Comparison of ENCODE assay signal across 17 mouse cellular contexts in the genomic region with DNA sequence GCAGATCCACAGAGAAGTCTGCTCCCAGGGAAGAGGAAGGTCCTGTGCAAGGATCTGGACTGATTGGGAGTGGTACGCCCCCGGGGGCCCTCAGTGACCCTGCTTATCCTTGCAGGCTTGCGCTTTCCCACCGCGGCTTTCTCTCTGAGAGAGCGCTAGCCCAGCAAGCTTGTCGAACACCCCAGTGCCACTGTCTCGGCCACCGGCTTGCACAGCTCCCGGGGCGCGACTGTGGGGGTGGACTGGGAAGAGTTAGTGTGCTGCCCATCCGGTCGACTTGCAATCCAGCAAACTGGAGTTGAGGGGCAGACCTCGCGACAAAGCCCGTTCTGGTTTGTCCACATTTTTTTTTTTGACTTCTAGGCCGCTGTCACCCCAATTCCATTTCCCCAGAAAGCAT. TPM values are rescaled to one million over a fixed set of nuclear protein-coding genes. Genes with fewer than 3 reads are reported as not detected.
DNase-seq lines count a peak whose midpoint lies in the region; ATAC-seq and TF ChIP-seq lines count a peak whose summit lies in the region.
"Had no signal": no experiment of that assay in that cellular context is flagged by ENCODE, and none has a peak within 500 bp of the region (broad histone marks: within the 10 kb centered on the region; RNA-seq: fewer than 3 reads in every experiment).

No protein-coding gene starts in this region.

- no peaks in the 10 kb centered on the region for H3K36me3 ChIP-seq in heart, embryonic 13.5 days
- no peaks in the 10 kb centered on the region for H3K36me3 ChIP-seq in embryonic facial prominence, embryonic 13.5 days
- no peaks in the 10 kb centered on the region for H3K36me3 ChIP-seq in hindbrain, embryonic 14.5 days (replicated peaks; ENCODE audit: control insufficient read depth, insufficient read depth)
- no peaks in the 10 kb centered on the region for H3K36me3 ChIP-seq in midbrain, postnatal 0 days (ENCODE audit: insufficient read depth, low read length)
- H3K36me3 ChIP-seq: liver, embryonic 15.5 days had no signal

- intact Hi-C loops in heart, postnatal 10 days (cut with DNase I): no loop called here

- peak overlapping the region; percentile 16 for H3K4me3 ChIP-seq in heart, embryonic 13.5 days
- H3K4me3 ChIP-seq in embryonic facial prominence, embryonic 13.5 days: no peak overlapping the region
- no peak overlapping the region for H3K4me3 ChIP-seq in hindbrain, embryonic 14.5 days (replicated peaks; ENCODE audit: low read length)
- H3K4me3 ChIP-seq in midbrain, postnatal 0 days (ENCODE audit: low read depth, low read length): no peak overlapping the region
- H3K4me3 ChIP-seq: liver, embryonic 15.5 days had no signal

- TF ChIP-seq CTCF in midbrain, postnatal 0 days (IDR thresholded peaks at IDR 0.05): no peak

- H3K9me3 ChIP-seq in heart, embryonic 13.5 days: no peaks in the 10 kb centered on the region
- no peaks in the 10 kb centered on the region for H3K9me3 ChIP-seq in embryonic facial prominence, embryonic 13.5 days
- no peaks in the 10 kb centered on the region for H3K9me3 ChIP-seq in hindbrain, embryonic 14.5 days (ENCODE audit: control insufficient read depth, low read length)
- H3K9me3 ChIP-seq in midbrain, postnatal 0 days (ENCODE audit: low read length): no peaks in the 10 kb centered on the region
- H3K9me3 ChIP-seq: liver, embryonic 15.5 days had no signal

- 13% methylated on average over 18 of the region's 18 CpGs for WGBS in heart, embryonic 13.5 days
- 15% methylated on average over 18 of the region's 18 CpGs for WGBS in embryonic facial prominence, embryonic 13.5 days
- WGBS in hindbrain, embryonic 14.5 days: 13% methylated on average over 18 of the region's 18 CpGs
- WGBS in midbrain, postnatal 0 days: 23% methylated on average over 15 of the region's 18 CpGs

- H3K4me1 ChIP-seq in heart, embryonic 13.5 days: no peaks in the 10 kb centered on the region
- H3K4me1 ChIP-seq in embryonic facial prominence, embryonic 13.5 days: peaks cover 6% of the 10 kb centered on the region; the same call in 1 of the 2 replicates
- no peaks in the 10 kb centered on the region for H3K4me1 ChIP-seq in hindbrain, embryonic 14.5 days (replicated peaks; ENCODE audit: control insufficient read depth, insufficient read depth, low read length)
- no peaks in the 10 kb centered on the region for H3K4me1 ChIP-seq in midbrain, postnatal 0 days (ENCODE audit: insufficient read depth, low read length)
- H3K4me1 ChIP-seq: liver, embryonic 15.5 days had no signal

- peaks cover 77% of the 10 kb centered on the region for H3K27me3 ChIP-seq in heart, embryonic 13.5 days (replicated peaks)
- peaks cover 89% of the 10 kb centered on the region for H3K27me3 ChIP-seq in embryonic facial prominence, embryonic 13.5 days
- H3K27me3 ChIP-seq in hindbrain, embryonic 14.5 days (ENCODE audit: control insufficient read depth, insufficient read depth, low read length): peaks cover 21% of the 10 kb centered on the region
- H3K27me3 ChIP-seq in midbrain, postnatal 0 days (ENCODE audit: insufficient read depth, low read length): no peaks in the 10 kb centered on the region

- no peak overlapping the region for H3K9ac ChIP-seq in heart, embryonic 13.5 days
- no peak overlapping the region for H3K9ac ChIP-seq in embryonic facial prominence, embryonic 13.5 days
- no peak overlapping the region for H3K9ac ChIP-seq in hindbrain, embryonic 14.5 days
- H3K9ac ChIP-seq in midbrain, postnatal 0 days (replicated peaks; ENCODE audit: low read length, poor library complexity, severe bottlenecking): no peak overlapping the region
- H3K9ac ChIP-seq: liver, embryonic 15.5 days had no signal

- peak overlapping the region; percentile 48 for H3K4me2 ChIP-seq in heart, embryonic 13.5 days
- peak overlapping the region; percentile 11; the same call in 1 of the 2 replicates for H3K4me2 ChIP-seq in embryonic facial prominence, embryonic 13.5 days
- H3K4me2 ChIP-seq in hindbrain, embryonic 14.5 days (replicated peaks): peak overlapping the region; percentile 15
- H3K4me2 ChIP-seq in midbrain, postnatal 0 days (ENCODE audit: low read depth, low read length, poor library complexity, severe bottlenecking): peak overlapping the region; percentile 18; the same call in 1 of the 2 replicates
- H3K4me2 ChIP-seq: liver, embryonic 15.5 days had no signal

- no peak for ATAC-seq in heart, embryonic 13.5 days (ENCODE audit: extremely low read depth, insufficient number of reproducible peaks, low FRiP score, low TSS enrichment)
- ATAC-seq in embryonic facial prominence, embryonic 13.5 days (ENCODE audit: insufficient number of reproducible peaks, insufficient read depth, low FRiP score, low TSS enrichment, low read depth): no peak
- ATAC-seq in hindbrain, embryonic 14.5 days (ENCODE audit: low FRiP score): no peak
- no peak for ATAC-seq in midbrain, postnatal 0 days (ENCODE audit: low FRiP score)
- ATAC-seq in erythroblast, adult 5-6 weeks (replicated peaks; ENCODE audit: low FRiP score, poor library complexity, severe bottlenecking): no peak

- no peak overlapping the region for H3K27ac ChIP-seq in heart, embryonic 13.5 days (replicated peaks)
- no peak overlapping the region for H3K27ac ChIP-seq in embryonic facial prominence, embryonic 13.5 days
- no peak overlapping the region for H3K27ac ChIP-seq in hindbrain, embryonic 14.5 days
- no peak overlapping the region for H3K27ac ChIP-seq in midbrain, postnatal 0 days (ENCODE audit: low read depth, low read length)
- H3K27ac ChIP-seq: liver, embryonic 15.5 days had no signal

- DNase-seq in heart, postnatal 10 days: no peak
- no peak for DNase-seq in hindbrain, embryonic 14.5 days (ENCODE audit: low spot score)
- no peak for DNase-seq in midbrain, postnatal 0 days (ENCODE audit: low spot score)
- no peak for DNase-seq in kidney, adult 18-20 months
- no peak for DNase-seq in right cerebral cortex, adult 18-20 months
- DNase-seq: adrenal gland, adult 8-10 months; cerebellum, adult 11 months; kidney, postnatal 25 days; thymus, adult 2 months had no signal

RNA-seq across cellular contexts. Expression of gene Sox3, which starts 5.4 kb away (rescaled TPM):
- 0.29 and 0.56 TPM in 2 replicates for polyA plus RNA-seq in heart, embryonic 13.5 days (2015; fragmentation: Nextera tagmentation; extraction: Ambion mirVana)
- total RNA-seq in heart, postnatal 10 days (2021): not detected
- polyA plus RNA-seq in embryonic facial prominence, embryonic 13.5 days (2015; fragmentation: Nextera tagmentation; extraction: Ambion mirVana): 0.10 and 0.17 TPM in 2 replicates
- 1.2 and 1.3 TPM in 2 replicates for polyA plus RNA-seq in hindbrain, embryonic 14.5 days (2014; fragmentation: Nextera tagmentation; extraction: Ambion mirVana)
- 6.7 and 7.9 TPM in 2 replicates for total RNA-seq in midbrain, postnatal 0 days (2014; rRNA removed)
- polyA plus RNA-seq in midbrain, postnatal 0 days (2015; fragmentation: Nextera tagmentation; extraction: Ambion mirVana): 2.0 and 2.1 TPM in 2 replicates
- not detected in 2 replicates for total RNA-seq in erythroblast, adult 5-6 weeks (2015; ENCODE audit: low replicate concordance)
- not detected in 2 replicates for total RNA-seq in erythroblast, adult 5-6 weeks (2017; ENCODE audit: low replicate concordance)
- total RNA-seq: adrenal gland, adult 8-10 months; hematopoietic stem cell, adult 5-6 weeks; megakaryocyte progenitor cell, adult 5-6 weeks; MEL had no signal
- polyA plus RNA-seq: liver, embryonic 15.5 days; small intestine, adult 2 months had no signal
